Mouse (Mus musculus) lung, embryonic 15.5 days (tissue): ENCODE data around the gene Efcab10. TPM values are rescaled to one million over a fixed set of nuclear protein-coding genes. Genes with fewer than 3 reads are reported as not detected.

Source experiments
- ATAC-seq: fragments of 200-750 bp; cut with Nextera tagmentation; 2 replicates; pipeline ENCODE4 v1.8.0; 2017; ENCODE audit warnings: moderate number of reproducible peaks, borderline replicate concordance; ENCODE audit not compliant: low FRiP score, low TSS enrichment; ENCODE audit errors: extremely low read depth
- H3K27ac ChIP-seq: fragments of 300-500 bp; sonication (generic); 2 replicates; pipeline ENCODE4 v1.5.1; 2015; ENCODE audit warnings: moderate library complexity, mild to moderate bottlenecking, inconsistent platforms
- H3K27me3 ChIP-seq: fragments of 300-500 bp; sonication (generic); 2 replicates; pipeline ENCODE4 v1.6.1; 2015; ENCODE audit warnings: inconsistent platforms
- H3K36me3 ChIP-seq: fragments of 300-500 bp; sonication (generic); 2 replicates; pipeline ENCODE4 v1.6.1; 2015; ENCODE audit warnings: inconsistent platforms
- H3K4me1 ChIP-seq: fragments of 300-500 bp; sonication (generic); 2 replicates; pipeline ENCODE4 v1.6.1; 2015; ENCODE audit warnings: inconsistent platforms
- H3K4me2 ChIP-seq: fragments of 300-500 bp; sonication (generic); 2 replicates; pipeline ENCODE4 v1.6.1; 2015; ENCODE audit warnings: inconsistent platforms, mild to moderate bottlenecking, moderate library complexity
- H3K4me3 ChIP-seq: fragments of 300-500 bp; sonication (generic); 2 replicates; pipeline ENCODE4 v1.5.1; 2015; ENCODE audit warnings: mild to moderate bottlenecking, inconsistent platforms
- H3K9ac ChIP-seq: fragments of 300-500 bp; sonication (generic); 2 replicates; pipeline ENCODE4 v1.6.1; 2015; ENCODE audit warnings: inconsistent platforms
- H3K9me3 ChIP-seq: fragments of 300-500 bp; sonication (generic); 2 replicates; pipeline ENCODE4 v1.6.1; 2016; ENCODE audit warnings: inconsistent platforms
- whole genome bisulfite sequencing: fragments of 180-500 bp; shearing (Covaris S2); methylation state at CpG from one replicate; pipeline ENCODE4 v1.1.7; 2015; 5-methylcytosine and 5-hydroxymethylcytosine counted together
- polyA plus RNA-seq: library from polyadenylated mRNA; unstranded; fragments of >200 nt; fragmentation: Nextera tagmentation; extraction: Ambion mirVana; gene quantifications from 2 replicates; pipeline ENCODE4 v1.2.1, GENCODE M21; 2015

The Efcab10 gene
- polyA plus RNA-seq, 1 experiment from 2014 or later: 2.6 TPM

- no peak overlapping the region for H3K4me2 ChIP-seq
- no peaks in the 10 kb centered on the region for H3K9me3 ChIP-seq
- H3K36me3 ChIP-seq: peaks cover 18% of the 10 kb centered on the region; the same call in 1 of the 2 replicates
- no peak overlapping the region for H3K4me3 ChIP-seq
- no peaks in the 10 kb centered on the region for H3K27me3 ChIP-seq
- no peak overlapping the region for H3K27ac ChIP-seq
- WGBS: 71% methylated on average over 9 of the region's 9 CpGs
- peaks cover 5% of the 10 kb centered on the region for H3K4me1 ChIP-seq
- H3K9ac ChIP-seq: no peak overlapping the region
- ATAC-seq: no peak
Measured at GRCm38 (mm10) chr12:33433812-33434211, 39.2 kb downstream of the Efcab10 start.

GRCm38 (mm10) chr12:33434758-33435157, 40.1 kb downstream of the Efcab10 start:
- Histone ChIP-seq H3K9ac (no peak overlapping the region), H3K4me1 (peaks cover 5% of the 10 kb centered on the region), H3K36me3 (peaks cover 22% of the 10 kb centered on the region), H3K4me3 (no peak overlapping the region), H3K27me3 (no peaks in the 10 kb centered on the region), H3K4me2 (no peak overlapping the region), H3K27ac (no peak overlapping the region), H3K9me3 (no peaks in the 10 kb centered on the region)
- WGBS: 94% methylated on average over 4 of the region's 4 CpGs
- ATAC-seq: no peak

Other genes with a start within 250 kb of the Efcab10 start
- gene Atxn7l1, start 247.2 kb upstream of the Efcab10 start, polyA plus RNA-seq: 11.8 and 12.4 TPM in 2 replicates
- gene Twistnb, start 34.8 kb downstream of the Efcab10 start, polyA plus RNA-seq: 50.6 and 51.3 TPM in 2 replicates